Mouse (Mus musculus) lung, postnatal 0 days (tissue): Measurements from ENCODE around the gene Tnks1bp1.

ENCODE experiments used
- CTCF ChIP-seq: IDR thresholded peaks from 2 replicates; pipeline ENCODE4 v1.5.1; 2016; ENCODE audit warnings: antibody characterized with exemption, mild to moderate bottlenecking
- EP300 ChIP-seq: IDR thresholded peaks from 2 replicates; pipeline ENCODE4 v1.6.1; 2016; ENCODE audit warnings: antibody characterized with exemption, mild to moderate bottlenecking, control low read depth

DNA sequence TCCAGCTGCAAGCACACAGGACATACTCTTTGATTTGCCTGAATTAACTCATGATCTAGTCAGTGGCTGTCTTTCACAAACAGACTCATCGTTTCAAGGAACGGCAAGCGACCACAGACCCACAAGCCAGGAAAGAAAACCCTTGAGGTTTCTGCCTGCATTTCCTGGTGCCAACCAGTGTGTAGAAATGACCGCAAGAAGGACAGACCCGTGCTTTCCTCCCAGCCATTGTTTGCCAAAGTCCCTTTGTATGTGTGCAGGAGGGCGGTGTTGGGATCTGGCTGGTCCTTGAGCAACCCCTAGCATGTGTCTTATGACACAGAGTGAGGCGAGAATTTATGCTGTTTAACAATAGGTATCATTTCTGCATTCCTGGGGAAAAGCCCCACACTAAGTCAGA is 13.7 kb upstream of the Tnks1bp1 start:
- TF ChIP-seq CTCF (no peak), EP300 (no peak)
